Mouse (Mus musculus) hindbrain, postnatal 0 days (tissue): ENCODE data around the gene Usp24. TPM values are rescaled to one million over a fixed set of nuclear protein-coding genes. Genes with fewer than 3 reads are reported as not detected.
A peak's percentile ranks its signal among the peaks of the same experiment; 100 is the strongest.

ENCODE experiments used
- ATAC-seq: fragments of 200-750 bp; cut with Nextera tagmentation; 2 replicates; pipeline ENCODE4 v1.8.0; 2017; ENCODE audit warnings: mild to moderate bottlenecking, moderate TSS enrichment, moderate library complexity
- DNase-seq: peaks from one replicate; pipeline ENCODE4 v3.0.0-alpha.2; 2015; ENCODE audit warnings: low spot score
- H3K27ac ChIP-seq: fragments of 300-500 bp; sonication (generic); 2 replicates; pipeline ENCODE4 v1.5.1; 2014; ENCODE audit warnings: mild to moderate bottlenecking
- H3K27me3 ChIP-seq: fragments of 300-500 bp; sonication (generic); 2 replicates; pipeline ENCODE4 v1.6.1; 2014; ENCODE audit warnings: low read length, mixed read lengths; ENCODE audit not compliant: insufficient read depth
- H3K36me3 ChIP-seq: fragments of 300-500 bp; sonication (generic); 2 replicates; pipeline ENCODE4 v1.6.1; 2014; ENCODE audit warnings: low read length, mixed read lengths; ENCODE audit not compliant: insufficient read depth
- H3K4me1 ChIP-seq: fragments of 300-500 bp; sonication (generic); 2 replicates; pipeline ENCODE4 v1.6.1; 2014; ENCODE audit warnings: antibody characterized with exemption, low read length, mixed read lengths; ENCODE audit not compliant: insufficient read depth
- H3K4me2 ChIP-seq: fragments of 300-500 bp; sonication (generic); 2 replicates; pipeline ENCODE4 v1.6.1; 2014; ENCODE audit warnings: low read depth, mild to moderate bottlenecking, low read length, moderate library complexity, mixed read lengths
- H3K4me3 ChIP-seq: fragments of 300-500 bp; sonication (generic); 2 replicates; pipeline ENCODE4 v1.5.1; 2014; ENCODE audit warnings: low read length
- H3K9ac ChIP-seq: fragments of 300-500 bp; sonication (generic); replicated peaks from 2 replicates; pipeline ENCODE4 v1.6.1; 2014; ENCODE audit warnings: mild to moderate bottlenecking, low read length, moderate library complexity, mixed read lengths
- H3K9me3 ChIP-seq: fragments of 300-500 bp; sonication (generic); 2 replicates; pipeline ENCODE4 v1.6.1; 2016; ENCODE audit warnings: low read length, mixed read lengths
- CTCF ChIP-seq: IDR thresholded peaks from 2 replicates; pipeline ENCODE4 v1.5.1; 2016; ENCODE audit warnings: antibody characterized with exemption, control low read depth, low read depth
- WGBS: fragments of 180-500 bp; shearing (Covaris S2); extraction: QIAGEN DNeasy Blood & Tissue Kit; methylation state at CpG from one replicate; pipeline ENCODE4 v1.1.7; 2014; 5-methylcytosine and 5-hydroxymethylcytosine counted together
- polyA plus RNA-seq: library from polyadenylated mRNA; unstranded; fragments of >200 nt; fragmentation: Nextera tagmentation; extraction: Ambion mirVana; gene quantifications from 2 replicates; pipeline ENCODE4 v1.2.1, GENCODE M21; 2015
- total RNA-seq: library from RNA; depleted of rRNA; stranded (reverse); fragments of >200 nt; gene quantifications from 2 replicates; pipeline ENCODE4 v1.2.3, GENCODE M21; 2014; rRNA removed

Gene Usp24
- total and polyA plus RNA-seq, 2 experiments from 2014 or later, result 9.6 to 28.8 TPM

DNA sequence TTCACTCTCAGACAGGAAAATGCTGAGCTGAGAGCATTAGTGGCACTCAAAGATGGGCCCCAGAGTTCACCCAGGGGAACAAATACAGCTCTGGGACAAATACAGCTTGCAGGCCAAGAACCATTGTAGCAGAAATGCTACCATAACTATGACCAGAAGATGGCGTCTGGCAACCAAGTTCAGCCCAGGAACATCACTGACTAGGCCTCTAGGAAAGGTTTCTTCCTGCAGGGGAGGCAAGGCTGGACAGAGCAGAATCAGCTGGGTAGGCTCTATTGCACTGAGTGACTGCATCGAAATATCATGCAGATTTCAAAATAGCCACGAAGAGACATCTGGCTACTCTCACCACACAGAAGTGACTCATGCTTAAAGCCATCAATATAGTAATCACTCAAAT lies 156.3 kb downstream of the Usp24 start:
- ATAC-seq (peak; percentile 71), DNase-seq (peak; percentile 88)
- Histone ChIP-seq H3K4me2 (no peak overlapping the region), H3K9ac (no peak overlapping the region), H3K4me3 (no peak overlapping the region), H3K36me3 (no peaks in the 10 kb centered on the region), H3K9me3 (no peaks in the 10 kb centered on the region), H3K4me1 (no peaks in the 10 kb centered on the region), H3K27me3 (no peaks in the 10 kb centered on the region), H3K27ac (no peak overlapping the region)
- peak; percentile 94 for TF ChIP-seq CTCF
- 5% methylated on average over 3 of the region's 3 CpGs for WGBS

DNA sequence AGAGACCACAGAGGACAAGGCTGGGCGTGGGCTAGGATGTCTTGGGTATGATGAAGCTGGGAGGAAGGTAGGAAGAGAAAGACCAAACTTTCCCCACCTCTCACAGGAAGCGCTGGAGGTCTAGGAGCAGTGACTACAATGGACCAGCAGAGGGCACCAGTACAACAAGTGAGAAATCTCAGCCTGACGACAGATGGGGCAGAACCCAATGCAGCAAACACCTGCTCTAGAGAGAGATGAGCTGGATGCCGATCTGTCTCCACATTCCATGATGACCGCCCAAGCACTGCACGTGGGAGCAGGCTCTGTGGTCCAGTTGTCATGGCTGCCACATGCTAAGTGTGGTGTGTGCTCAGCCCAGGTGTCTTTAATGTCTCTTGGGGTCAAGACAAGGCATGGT lies 158.2 kb downstream of the Usp24 start:
- WGBS, result 4% methylated on average over 6 of the region's 6 CpGs
- peak; percentile 83 for ATAC-seq
- H3K36me3 ChIP-seq, result no peaks in the 10 kb centered on the region

DNA sequence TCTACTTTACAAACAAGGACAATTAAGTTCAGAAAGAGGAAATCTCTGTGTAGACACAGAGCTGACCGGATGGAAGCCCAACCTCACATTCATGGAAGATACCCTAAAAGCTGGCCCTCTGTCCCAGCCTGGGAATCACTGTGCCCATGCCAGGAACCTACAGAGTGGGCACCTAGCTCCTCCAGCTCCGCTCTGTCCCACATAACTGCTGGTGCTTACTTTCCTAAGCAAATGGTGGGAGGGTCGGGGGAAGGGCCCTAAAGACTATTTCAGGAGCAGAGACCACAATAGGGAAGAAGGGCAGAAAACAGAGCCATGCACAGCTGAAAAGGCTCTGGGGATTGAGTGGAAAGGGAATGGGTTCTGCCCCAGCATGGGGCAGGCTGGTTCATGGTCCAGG lies 164.5 kb downstream of the Usp24 start:
- Histone ChIP-seq H3K9me3 (no peaks in the 10 kb centered on the region), H3K27ac (no peak overlapping the region), H3K4me1 (no peaks in the 10 kb centered on the region), H3K4me3 (no peak overlapping the region), H3K27me3 (no peaks in the 10 kb centered on the region), H3K9ac (no peak overlapping the region), H3K36me3 (no peaks in the 10 kb centered on the region), H3K4me2 (no peak overlapping the region)
- WGBS, result 72% methylated on average over 3 of the region's 3 CpGs
- TF ChIP-seq CTCF, result no peak
- DNase-seq, result no peak
- no peak for ATAC-seq

More for the DNA sequence above, 158.2 kb downstream of the Usp24 start:
- Histone ChIP-seq H3K27ac (no peak overlapping the region), H3K9me3 (no peaks in the 10 kb centered on the region), H3K27me3 (no peaks in the 10 kb centered on the region), H3K4me2 (no peak overlapping the region), H3K9ac (no peak overlapping the region), H3K4me1 (no peaks in the 10 kb centered on the region), H3K4me3 (no peak overlapping the region)
- TF ChIP-seq CTCF, result peak; percentile 98
- DNase-seq, result peak; percentile 93

DNA sequence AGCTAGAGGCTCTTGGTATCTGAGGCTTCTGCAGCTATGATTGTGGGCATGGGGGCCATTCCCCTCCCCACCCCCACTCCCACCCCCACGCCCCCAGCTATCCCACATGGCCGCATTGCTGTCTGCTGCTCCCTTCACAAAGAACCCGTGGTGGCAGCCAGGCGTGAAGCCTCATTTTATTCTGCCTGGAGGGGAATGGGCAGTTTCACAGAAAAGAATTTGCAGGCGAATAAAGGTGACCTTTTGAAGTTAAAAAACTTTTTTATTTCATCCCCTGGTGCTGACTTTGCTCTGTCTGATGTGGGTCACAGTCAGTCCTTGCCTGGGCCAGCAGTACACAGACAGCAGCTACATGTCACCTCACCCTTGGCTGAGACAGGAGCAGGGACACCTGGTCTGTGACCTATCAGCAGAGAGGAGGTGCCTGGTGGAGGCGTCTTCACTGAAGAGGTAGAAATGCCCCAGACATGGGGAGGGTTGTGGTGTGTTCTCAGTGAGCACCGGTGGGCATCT lies 167.3 kb downstream of the Usp24 start:
- H3K4me3 ChIP-seq, result no peak overlapping the region
- no peaks in the 10 kb centered on the region for H3K36me3 ChIP-seq
- no peak overlapping the region for H3K9ac ChIP-seq
- H3K4me2 ChIP-seq, result no peak overlapping the region
- H3K9me3 ChIP-seq, result no peaks in the 10 kb centered on the region
- no peak for ATAC-seq
- no peaks in the 10 kb centered on the region for H3K27me3 ChIP-seq
- DNase-seq, result no peak
- WGBS, result 32% methylated on average over 7 of the region's 7 CpGs
- TF ChIP-seq CTCF, result no peak
- no peaks in the 10 kb centered on the region for H3K4me1 ChIP-seq
- no peak overlapping the region for H3K27ac ChIP-seq

- no peak for TF ChIP-seq CTCF
- Histone ChIP-seq H3K27me3 (no peaks in the 10 kb centered on the region), H3K4me3 (no peak overlapping the region), H3K9me3 (no peaks in the 10 kb centered on the region), H3K4me1 (no peaks in the 10 kb centered on the region), H3K9ac (no peak overlapping the region), H3K36me3 (no peaks in the 10 kb centered on the region), H3K27ac (no peak overlapping the region), H3K4me2 (no peak overlapping the region)
- ATAC-seq (no peak), DNase-seq (no peak)
- WGBS, result 85% methylated on average over 1 of the region's 1 CpGs
Measured at GRCm38 (mm10) chr4:106483831-106484230, 167.8 kb downstream of the Usp24 start.

- H3K4me2 ChIP-seq, result no peak overlapping the region
- WGBS, result 68% methylated on average over 4 of the region's 4 CpGs
- no peaks in the 10 kb centered on the region for H3K9me3 ChIP-seq
- H3K4me1 ChIP-seq, result no peaks in the 10 kb centered on the region
- no peaks in the 10 kb centered on the region for H3K36me3 ChIP-seq
- ATAC-seq (no peak), DNase-seq (no peak)
- TF ChIP-seq CTCF, result no peak
- H3K27me3 ChIP-seq, result no peaks in the 10 kb centered on the region
- no peak overlapping the region for H3K4me3 ChIP-seq
- no peak overlapping the region for H3K9ac ChIP-seq
- H3K27ac ChIP-seq, result no peak overlapping the region
Measured at GRCm38 (mm10) chr4:106490620-106491019, 174.6 kb downstream of the Usp24 start.

Other genes starting within 250 kb of the Usp24 start
- gene Pcsk9, start 148.1 kb downstream of the Usp24 start, total RNA-seq, result 38.8 and 48.7 TPM in 2 replicates
- gene Pcsk9, start 148.1 kb downstream of the Usp24 start, polyA plus RNA-seq, result 18.8 and 20.3 TPM in 2 replicates
- not detected in 2 replicates for gene Bsnd, start 176.1 kb downstream of the Usp24 start, total RNA-seq
- not detected in 2 replicates for gene Bsnd, start 176.1 kb downstream of the Usp24 start, polyA plus RNA-seq
- gene Dhcr24, start 244.8 kb downstream of the Usp24 start, total RNA-seq, result 126 and 127 TPM in 2 replicates
- gene Dhcr24, start 244.8 kb downstream of the Usp24 start, polyA plus RNA-seq, result 7.5 and 8.7 TPM in 2 replicates